Mouse (Mus musculus) lung, postnatal 0 days (tissue): Measurements from ENCODE around the gene Tia1. TPM values are rescaled to one million over a fixed set of nuclear protein-coding genes. Genes with fewer than 3 reads are reported as not detected.
A peak's percentile ranks its signal among the peaks of the same experiment; 100 is the strongest.

Experiments used
- ATAC-seq: fragments of 200-750 bp; cut with Nextera tagmentation; 2 replicates; pipeline ENCODE4 v1.8.0; 2017; ENCODE audit warnings: moderate library complexity
- DNase-seq: peaks from one replicate; pipeline ENCODE4 v3.0.0-alpha.2; 2016; ENCODE audit warnings: low spot score
- H3K27ac ChIP-seq: fragments of 300-500 bp; sonication (generic); 2 replicates; pipeline ENCODE4 v1.5.1; 2014; ENCODE audit warnings: antibody characterized with exemption, mild to moderate bottlenecking, low read length, mixed read lengths
- H3K27me3 ChIP-seq: fragments of 300-500 bp; sonication (generic); replicated peaks from 2 replicates; pipeline ENCODE4 v1.6.1; 2014; ENCODE audit warnings: low read length, mixed read lengths; ENCODE audit not compliant: insufficient read depth
- H3K36me3 ChIP-seq: fragments of 300-500 bp; sonication (generic); 2 replicates; pipeline ENCODE4 v1.6.1; 2014; ENCODE audit warnings: low read length, mixed read lengths; ENCODE audit not compliant: insufficient read depth
- H3K4me1 ChIP-seq: fragments of 300-500 bp; sonication (generic); 2 replicates; pipeline ENCODE4 v1.6.1; 2014; ENCODE audit warnings: antibody characterized with exemption, low read depth, low read length, mixed read lengths; ENCODE audit not compliant: insufficient read depth
- H3K4me2 ChIP-seq: fragments of 300-500 bp; sonication (generic); replicated peaks from 2 replicates; pipeline ENCODE4 v1.6.1; 2014; ENCODE audit warnings: low read depth, mild to moderate bottlenecking, low read length, moderate library complexity, mixed read lengths
- H3K4me3 ChIP-seq: fragments of 300-500 bp; sonication (generic); 2 replicates; pipeline ENCODE4 v1.5.1; 2014; ENCODE audit warnings: low read depth, low read length
- H3K9ac ChIP-seq: fragments of 300-500 bp; sonication (generic); replicated peaks from 2 replicates; pipeline ENCODE4 v1.6.1; 2014; ENCODE audit warnings: low read depth, mild to moderate bottlenecking
- H3K9me3 ChIP-seq: fragments of 300-500 bp; sonication (generic); 2 replicates; pipeline ENCODE4 v1.6.1; 2016; ENCODE audit warnings: low read length, mixed read lengths
- CTCF ChIP-seq: IDR thresholded peaks from 2 replicates; pipeline ENCODE4 v1.5.1; 2016; ENCODE audit warnings: antibody characterized with exemption, mild to moderate bottlenecking
- EP300 ChIP-seq: IDR thresholded peaks from 2 replicates; pipeline ENCODE4 v1.6.1; 2016; ENCODE audit warnings: antibody characterized with exemption, mild to moderate bottlenecking, control low read depth
- WGBS: fragments of 180-500 bp; shearing (Covaris S2); extraction: QIAGEN DNeasy Blood & Tissue Kit; methylation state at CpG from one replicate; pipeline ENCODE4 v1.1.7; 2014; 5-methylcytosine and 5-hydroxymethylcytosine counted together
- polyA plus RNA-seq: library from polyadenylated mRNA; unstranded; fragments of >200 nt; fragmentation: Nextera tagmentation; extraction: Ambion mirVana; gene quantifications from 2 replicates; pipeline ENCODE4 v1.2.1, GENCODE M21; 2015

Tia1 gene
- polyA plus RNA-seq, 1 experiment from 2014 or later = 59.1 TPM

GRCm38 (mm10) chr6:86383370-86383769 lies 20.6 kb upstream of the Tia1 start:
- no peak for TF ChIP-seq EP300
- no peak for TF ChIP-seq CTCF
- 36% methylated on average over 16 of the region's 16 CpGs for WGBS
- no peak for ATAC-seq
- no peak for DNase-seq
- H3K9ac ChIP-seq = no peak overlapping the region
- no peaks in the 10 kb centered on the region for H3K9me3 ChIP-seq
- H3K36me3 ChIP-seq = peaks cover 4% of the 10 kb centered on the region; the same call in 1 of the 2 replicates
- no peaks in the 10 kb centered on the region for H3K4me1 ChIP-seq
- H3K4me2 ChIP-seq = no peak overlapping the region
- H3K4me3 ChIP-seq = no peak overlapping the region
- no peak overlapping the region for H3K27ac ChIP-seq
- H3K27me3 ChIP-seq = no peaks in the 10 kb centered on the region

GRCm38 (mm10) chr6:86384692-86385091 lies 19.3 kb upstream of the Tia1 start:
- no peak for DNase-seq
- 53% methylated on average over 4 of the region's 4 CpGs for WGBS
- H3K27me3 ChIP-seq = no peaks in the 10 kb centered on the region
- H3K4me2 ChIP-seq = no peak overlapping the region
- TF ChIP-seq CTCF (no peak), EP300 (no peak)
- no peaks in the 10 kb centered on the region for H3K4me1 ChIP-seq
- H3K9me3 ChIP-seq = no peaks in the 10 kb centered on the region
- no peak for ATAC-seq
- H3K9ac ChIP-seq = no peak overlapping the region
- no peak overlapping the region for H3K4me3 ChIP-seq
- no peak overlapping the region for H3K27ac ChIP-seq
- H3K36me3 ChIP-seq = peaks cover 4% of the 10 kb centered on the region; the same call in 1 of the 2 replicates

- DNase-seq = no peak
- no peak for ATAC-seq
- H3K36me3 ChIP-seq = peaks cover 5% of the 10 kb centered on the region; the same call in 1 of the 2 replicates
- no peak overlapping the region for H3K9ac ChIP-seq
- WGBS = 65% methylated on average over 5 of the region's 5 CpGs
- H3K4me3 ChIP-seq = no peak overlapping the region
- no peak overlapping the region for H3K4me2 ChIP-seq
- no peaks in the 10 kb centered on the region for H3K9me3 ChIP-seq
- TF ChIP-seq CTCF (no peak), EP300 (no peak)
- no peaks in the 10 kb centered on the region for H3K27me3 ChIP-seq
- no peak overlapping the region for H3K27ac ChIP-seq
- no peaks in the 10 kb centered on the region for H3K4me1 ChIP-seq
These were observed 18.5 kb upstream of the Tia1 start for GRCm38 (mm10) chr6:86385362-86386104.

- TF ChIP-seq CTCF (no peak), EP300 (no peak)
- Histone ChIP-seq H3K4me3 (no peak overlapping the region), H3K27me3 (no peaks in the 10 kb centered on the region), H3K4me1 (no peaks in the 10 kb centered on the region), H3K27ac (no peak overlapping the region), H3K9ac (no peak overlapping the region), H3K4me2 (no peak overlapping the region), H3K9me3 (no peaks in the 10 kb centered on the region), H3K36me3 (peaks cover 16% of the 10 kb centered on the region; the same call in 1 of the 2 replicates)
- no peak for ATAC-seq
- DNase-seq = no peak
- 80% methylated on average over 12 of the region's 12 CpGs for WGBS
These were observed 16.7 kb upstream of the Tia1 start for GRCm38 (mm10) chr6:86387313-86387712.

- H3K4me1 ChIP-seq = no peaks in the 10 kb centered on the region
- H3K4me2 ChIP-seq = no peak overlapping the region
- no peak for TF ChIP-seq CTCF
- TF ChIP-seq EP300 = no peak
- H3K4me3 ChIP-seq = no peak overlapping the region
- ATAC-seq = no peak
- WGBS = 70% methylated on average over 18 of the region's 18 CpGs
- H3K9ac ChIP-seq = no peak overlapping the region
- H3K27ac ChIP-seq = no peak overlapping the region
- H3K27me3 ChIP-seq = no peaks in the 10 kb centered on the region
- peaks cover 16% of the 10 kb centered on the region; the same call in 1 of the 2 replicates for H3K36me3 ChIP-seq
- no peak for DNase-seq
- no peaks in the 10 kb centered on the region for H3K9me3 ChIP-seq
These were observed 15.6 kb upstream of the Tia1 start for GRCm38 (mm10) chr6:86388461-86388860.

GRCm38 (mm10) chr6:86391326-86391725 lies 12.7 kb upstream of the Tia1 start:
- WGBS = 97% methylated on average over 5 of the region's 5 CpGs
- ATAC-seq (no peak), DNase-seq (no peak)
- H3K36me3 ChIP-seq = peaks cover 16% of the 10 kb centered on the region; the same call in 1 of the 2 replicates
- no peak overlapping the region for H3K4me3 ChIP-seq
- no peak overlapping the region for H3K9ac ChIP-seq
- no peaks in the 10 kb centered on the region for H3K27me3 ChIP-seq
- H3K4me1 ChIP-seq = peaks cover 6% of the 10 kb centered on the region; the same call in 1 of the 2 replicates
- no peak overlapping the region for H3K27ac ChIP-seq
- H3K9me3 ChIP-seq = no peaks in the 10 kb centered on the region
- no peak overlapping the region for H3K4me2 ChIP-seq
- TF ChIP-seq CTCF (peak; percentile 50), EP300 (no peak)
